Mouse (Mus musculus) neural tube, embryonic 14.5 days (tissue): ENCODE data around the gene Arl14ep. TPM values are rescaled to one million over a fixed set of nuclear protein-coding genes. Genes with fewer than 3 reads are reported as not detected.
A peak's percentile ranks its signal among the peaks of the same experiment; 100 is the strongest.

ENCODE experiments used
- ATAC-seq: fragments of 200-750 bp; cut with Nextera tagmentation; 2 replicates; pipeline ENCODE4 v1.8.0; 2017; ENCODE audit warnings: low read depth, mild to moderate bottlenecking, moderate TSS enrichment, moderate library complexity
- H3K27ac ChIP-seq: fragments of 300-500 bp; sonication (generic); 2 replicates; pipeline ENCODE4 v1.5.1; 2014; ENCODE audit warnings: low read depth, mild to moderate bottlenecking, control low read depth, low read length, moderate library complexity, mixed read lengths
- H3K27me3 ChIP-seq: fragments of 300-500 bp; sonication (generic); 2 replicates; pipeline ENCODE4 v1.6.1; 2014; ENCODE audit warnings: low read length; ENCODE audit not compliant: control insufficient read depth, insufficient read depth
- H3K36me3 ChIP-seq: fragments of 300-500 bp; sonication (generic); 2 replicates; pipeline ENCODE4 v1.6.1; 2014; ENCODE audit warnings: low read length, mixed read lengths; ENCODE audit not compliant: control insufficient read depth, insufficient read depth
- H3K4me1 ChIP-seq: fragments of 300-500 bp; sonication (generic); 2 replicates; pipeline ENCODE4 v1.6.1; 2014; ENCODE audit warnings: low read length; ENCODE audit not compliant: control insufficient read depth, insufficient read depth
- H3K4me2 ChIP-seq: fragments of 300-500 bp; sonication (generic); 2 replicates; pipeline ENCODE4 v1.6.1; 2014; ENCODE audit warnings: mild to moderate bottlenecking, low read depth, low read length, control low read depth
- H3K4me3 ChIP-seq: fragments of 300-500 bp; sonication (generic); 2 replicates; pipeline ENCODE4 v1.5.1; 2014; ENCODE audit warnings: low read depth, low read length, control low read depth, mixed read lengths
- H3K9ac ChIP-seq: fragments of 300-500 bp; sonication (generic); replicated peaks from 2 replicates; pipeline ENCODE4 v1.6.1; 2014; ENCODE audit warnings: low read depth, mild to moderate bottlenecking, control low read depth, low read length, mixed read lengths
- H3K9me3 ChIP-seq: fragments of 300-500 bp; sonication (generic); 2 replicates; pipeline ENCODE4 v1.6.1; 2016; ENCODE audit warnings: low read length; ENCODE audit not compliant: control insufficient read depth
- WGBS: fragments of 180-500 bp; shearing (Covaris S2); extraction: QIAGEN DNeasy Blood & Tissue Kit; methylation state at CpG from one replicate; pipeline ENCODE4 v1.1.7; 2014; 5-methylcytosine and 5-hydroxymethylcytosine counted together
- polyA plus RNA-seq: library from polyadenylated mRNA; unstranded; fragments of >200 nt; fragmentation: Nextera tagmentation; extraction: Ambion mirVana; gene quantifications from 2 replicates; pipeline ENCODE4 v1.2.1, GENCODE M21; 2014

The Arl14ep gene
- polyA plus RNA-seq, 1 experiment from 2014 or later = 37.9 TPM

DNA sequence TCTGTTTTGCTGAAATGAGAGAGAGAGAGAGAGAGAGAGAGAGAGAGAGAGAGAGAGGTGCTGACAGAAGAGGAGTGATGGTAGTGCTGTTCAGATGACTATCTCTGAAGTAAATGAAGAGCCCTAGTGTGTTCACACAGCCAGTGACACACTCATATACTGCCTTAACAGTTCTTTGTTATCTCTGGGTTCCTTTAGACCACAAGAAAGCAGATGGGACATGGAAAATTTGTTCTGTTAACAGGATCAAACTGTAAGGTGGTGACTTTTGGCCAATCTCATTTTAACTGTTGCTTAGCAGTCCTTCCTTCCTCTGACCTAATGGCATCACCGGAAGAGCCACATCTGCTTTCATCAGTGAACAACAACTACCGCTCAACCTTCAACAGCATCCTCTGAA, 10.7 kb upstream of the Arl14ep start:
- Histone ChIP-seq H3K27ac (no peak overlapping the region), H3K4me2 (no peak overlapping the region), H3K9ac (no peak overlapping the region), H3K27me3 (no peaks in the 10 kb centered on the region), H3K4me1 (no peaks in the 10 kb centered on the region), H3K4me3 (no peak overlapping the region), H3K36me3 (no peaks in the 10 kb centered on the region), H3K9me3 (no peaks in the 10 kb centered on the region)
- ATAC-seq = no peak
- 95% methylated on average over 2 of the region's 2 CpGs for WGBS

GRCm38 (mm10) chr2:106982503-106982902, 8.3 kb upstream of the Arl14ep start:
- Histone ChIP-seq H3K9ac (no peak overlapping the region), H3K4me3 (no peak overlapping the region), H3K4me1 (no peaks in the 10 kb centered on the region), H3K27ac (no peak overlapping the region), H3K4me2 (no peak overlapping the region), H3K36me3 (no peaks in the 10 kb centered on the region), H3K27me3 (no peaks in the 10 kb centered on the region), H3K9me3 (no peaks in the 10 kb centered on the region)
- no peak for ATAC-seq
- 64% methylated on average over 6 of the region's 6 CpGs for WGBS

GRCm38 (mm10) chr2:106976472-106976871, 2.2 kb upstream of the Arl14ep start:
- no peak for ATAC-seq
- no peaks in the 10 kb centered on the region for H3K27me3 ChIP-seq
- no peak overlapping the region for H3K27ac ChIP-seq
- no peak overlapping the region for H3K4me3 ChIP-seq
- 95% methylated on average over 3 of the region's 3 CpGs for WGBS
- H3K9me3 ChIP-seq = no peaks in the 10 kb centered on the region
- H3K36me3 ChIP-seq = no peaks in the 10 kb centered on the region
- H3K4me2 ChIP-seq = no peak overlapping the region
- no peak overlapping the region for H3K9ac ChIP-seq
- H3K4me1 ChIP-seq = peaks cover 9% of the 10 kb centered on the region; the same call in 1 of the 2 replicates

GRCm38 (mm10) chr2:106973332-106973958, 779 bp downstream of the Arl14ep start:
- no peaks in the 10 kb centered on the region for H3K36me3 ChIP-seq
- peaks cover 11% of the 10 kb centered on the region; the same call in 1 of the 2 replicates for H3K4me1 ChIP-seq
- 71% methylated on average over 17 of the region's 17 CpGs for WGBS
- no peaks in the 10 kb centered on the region for H3K9me3 ChIP-seq
- H3K27me3 ChIP-seq = no peaks in the 10 kb centered on the region
- H3K4me2 ChIP-seq = peak overlapping the region; percentile 48
- H3K9ac ChIP-seq = peak overlapping the region; percentile 85
- H3K4me3 ChIP-seq = peak overlapping the region; percentile 60
- H3K27ac ChIP-seq = no peak overlapping the region
- ATAC-seq = 0 out of 2 replicates have a peak, but pooled peaks have one; percentile 2

- Histone ChIP-seq H3K9me3 (no peaks in the 10 kb centered on the region), H3K27ac (no peak overlapping the region), H3K9ac (no peak overlapping the region), H3K4me1 (peaks cover 13% of the 10 kb centered on the region; the same call in 1 of the 2 replicates), H3K27me3 (no peaks in the 10 kb centered on the region), H3K4me2 (no peak overlapping the region), H3K4me3 (no peak overlapping the region), H3K36me3 (no peaks in the 10 kb centered on the region)
- no peak for ATAC-seq
- 94% methylated on average over 6 of the region's 6 CpGs for WGBS
These were observed 1.4 kb downstream of the Arl14ep start for GRCm38 (mm10) chr2:106972851-106973250.

GRCm38 (mm10) chr2:106970971-106971370, 3.3 kb downstream of the Arl14ep start:
- 97% methylated on average over 12 of the region's 12 CpGs for WGBS
- Histone ChIP-seq H3K4me3 (no peak overlapping the region), H3K36me3 (peaks cover 5% of the 10 kb centered on the region; the same call in 1 of the 2 replicates), H3K27me3 (no peaks in the 10 kb centered on the region), H3K9ac (no peak overlapping the region), H3K27ac (no peak overlapping the region), H3K4me2 (no peak overlapping the region), H3K9me3 (no peaks in the 10 kb centered on the region), H3K4me1 (peaks cover 13% of the 10 kb centered on the region; the same call in 1 of the 2 replicates)
- no peak for ATAC-seq

- ATAC-seq = no peak
These were observed 5.9 kb downstream of the Arl14ep start for GRCm38 (mm10) chr2:106968320-106968719.

GRCm38 (mm10) chr2:106963560-106963959, 10.7 kb downstream of the Arl14ep start:
- H3K4me1 ChIP-seq = 0 out of 2 replicates have a peak, but pooled peaks cover 3% of the 10 kb centered on the region
- H3K9me3 ChIP-seq = no peaks in the 10 kb centered on the region
- peaks cover 19% of the 10 kb centered on the region for H3K36me3 ChIP-seq
- no peak overlapping the region for H3K27ac ChIP-seq
- no peak overlapping the region for H3K4me2 ChIP-seq
- no peaks in the 10 kb centered on the region for H3K27me3 ChIP-seq
- no peak overlapping the region for H3K4me3 ChIP-seq
- 91% methylated on average over 3 of the region's 3 CpGs for WGBS
- no peak for ATAC-seq
- no peak overlapping the region for H3K9ac ChIP-seq

More at GRCm38 (mm10) chr2:106968320-106968719, 5.9 kb downstream of the Arl14ep start:
- Histone ChIP-seq H3K36me3 (peaks cover 19% of the 10 kb centered on the region), H3K9ac (no peak overlapping the region), H3K9me3 (no peaks in the 10 kb centered on the region), H3K4me3 (no peak overlapping the region), H3K27ac (no peak overlapping the region), H3K27me3 (no peaks in the 10 kb centered on the region), H3K4me2 (no peak overlapping the region), H3K4me1 (peaks cover 10% of the 10 kb centered on the region; the same call in 1 of the 2 replicates)
- WGBS = 78% methylated on average over 6 of the region's 6 CpGs

DNA sequence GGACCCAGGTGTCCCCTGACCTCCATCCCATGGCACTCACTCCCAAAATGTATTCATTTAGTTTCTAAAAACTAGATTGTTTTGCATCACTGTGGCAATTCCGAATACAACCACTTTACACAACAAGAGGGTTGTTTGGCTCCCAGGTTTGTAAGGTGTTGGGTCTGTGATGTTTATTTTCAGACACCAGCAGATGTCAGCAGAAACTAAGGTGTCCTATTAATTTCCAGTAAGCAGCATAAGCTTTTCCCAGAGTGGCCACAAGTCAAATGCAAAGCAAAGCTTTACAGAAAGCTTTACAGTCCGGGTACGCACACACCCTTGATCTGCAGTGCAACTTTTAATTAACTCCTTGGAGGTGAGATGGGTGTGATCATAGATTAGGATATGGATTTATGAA, 12.6 kb downstream of the Arl14ep start:
- 88% methylated on average over 3 of the region's 3 CpGs for WGBS
- Histone ChIP-seq H3K36me3 (peaks cover 15% of the 10 kb centered on the region), H3K4me3 (no peak overlapping the region), H3K27ac (no peak overlapping the region), H3K4me2 (no peak overlapping the region), H3K9ac (no peak overlapping the region), H3K9me3 (no peaks in the 10 kb centered on the region), H3K4me1 (no peaks in the 10 kb centered on the region), H3K27me3 (no peaks in the 10 kb centered on the region)
- ATAC-seq = no peak
